Mouse (Mus musculus) small intestine, adult 2 months (tissue): Measurements from ENCODE around the gene Nfu1. TPM values are rescaled to one million over a fixed set of nuclear protein-coding genes. Genes with fewer than 3 reads are reported as not detected.

Source experiments
- H3K27ac ChIP-seq: fragments of 200-500 bp; 2 replicates; pipeline ENCODE4 v1.5.1; 2012; ENCODE audit warnings: low read depth, low read length, control low read depth, inconsistent platforms; ENCODE audit not compliant: insufficient read depth
- H3K27me3 ChIP-seq: fragments of 200-500 bp; 2 replicates; pipeline ENCODE4 v1.6.1; 2012; ENCODE audit warnings: mild to moderate bottlenecking, moderate library complexity, low read length, inconsistent platforms; ENCODE audit not compliant: control insufficient read depth, insufficient read depth
- H3K36me3 ChIP-seq: fragments of 200-500 bp; 2 replicates; pipeline ENCODE4 v1.6.1; 2012; ENCODE audit warnings: mild to moderate bottlenecking, low read length, control low read depth, inconsistent platforms; ENCODE audit not compliant: control insufficient read depth, insufficient read depth
- H3K4me1 ChIP-seq: fragments of 200-500 bp; 2 replicates; pipeline ENCODE4 v1.6.1; 2012; ENCODE audit warnings: low read length, inconsistent platforms, mixed read lengths; ENCODE audit not compliant: control insufficient read depth, insufficient read depth, insufficient read length
- H3K4me3 ChIP-seq: fragments of 200-500 bp; 2 replicates; pipeline ENCODE4 v1.5.1; 2012; ENCODE audit warnings: low read depth, mild to moderate bottlenecking, control low read depth, inconsistent platforms, low read length, moderate library complexity
- CTCF ChIP-seq: fragments of 200-500 bp; IDR thresholded peaks from 2 replicates; pipeline ENCODE4 v1.5.1; 2012; ENCODE audit warnings: low read depth, mild to moderate bottlenecking, control low read depth, inconsistent platforms, low read length, moderate library complexity, mixed read lengths; ENCODE audit not compliant: insufficient replicate concordance, insufficient read length; ENCODE audit errors: extremely low read depth
- POLR2A ChIP-seq: fragments of 200-500 bp; IDR thresholded peaks from 2 replicates; pipeline ENCODE4 v1.6.1; 2012; ENCODE audit warnings: low read depth, mild to moderate bottlenecking, control low read depth, inconsistent platforms, low read length, moderate library complexity
- WGBS: fragments of 180-500 bp; shearing (Covaris S2); methylation state at CpG from one replicate; pipeline ENCODE4 v1.1.7; 2018; 5-methylcytosine and 5-hydroxymethylcytosine counted together
- polyA plus RNA-seq: library from polyadenylated mRNA; depleted of rRNA; stranded (reverse); fragments of >200 nt; gene quantifications from 2 replicates; pipeline ENCODE4 v1.2.3, GENCODE M21; 2012

Gene Nfu1
- polyA plus RNA-seq, 1 experiment: 36.3 TPM

- Histone ChIP-seq H3K4me1 (0 out of 2 replicates have a peak, but pooled peaks cover 3% of the 10 kb centered on the region), H3K36me3 (peaks cover 7% of the 10 kb centered on the region), H3K27me3 (no peaks in the 10 kb centered on the region), H3K27ac (no peak overlapping the region; the same call in 1 of the 2 replicates), H3K4me3 (no peak overlapping the region)
- 52% methylated on average over 8 of the region's 8 CpGs for WGBS
- TF ChIP-seq POLR2A: no peak
- TF ChIP-seq CTCF: peak; percentile 79; the same call in 1 of the 2 replicates
These were observed 6.4 kb upstream of the Nfu1 start for GRCm38 (mm10) chr6:87002521-87003055.

GRCm38 (mm10) chr6:87004099-87004498 is 4.9 kb upstream of the Nfu1 start:
- Histone ChIP-seq H3K4me1 (0 out of 2 replicates have a peak, but pooled peaks cover 3% of the 10 kb centered on the region), H3K36me3 (no peaks in the 10 kb centered on the region), H3K27ac (no peak overlapping the region), H3K4me3 (no peak overlapping the region), H3K27me3 (no peaks in the 10 kb centered on the region)
- no peak for TF ChIP-seq POLR2A
- TF ChIP-seq CTCF: no peak
- 38% methylated on average over 2 of the region's 2 CpGs for WGBS

DNA sequence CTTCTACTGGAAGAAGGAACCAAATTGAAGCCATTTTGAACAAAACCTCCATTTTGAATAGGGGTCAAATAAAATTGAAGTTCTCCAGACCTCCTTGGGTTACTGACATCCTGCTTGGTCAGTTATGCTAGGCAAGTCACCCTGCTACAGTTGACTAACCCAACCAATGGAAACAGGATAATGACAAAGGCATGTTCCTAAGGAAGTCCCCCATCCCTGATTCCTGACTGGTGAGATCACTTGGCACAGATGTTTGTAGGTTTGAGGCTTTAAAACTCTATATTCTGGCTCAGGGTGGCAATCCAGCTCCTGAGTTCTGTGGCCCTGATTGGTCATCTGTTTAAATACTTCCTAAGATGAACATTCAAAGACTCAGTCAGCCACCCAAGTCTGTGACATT is 3.5 kb upstream of the Nfu1 start:
- Histone ChIP-seq H3K4me1 (0 out of 2 replicates have a peak, but pooled peaks cover 3% of the 10 kb centered on the region), H3K36me3 (no peaks in the 10 kb centered on the region), H3K27me3 (no peaks in the 10 kb centered on the region), H3K27ac (no peak overlapping the region), H3K4me3 (no peak overlapping the region)
- no peak for TF ChIP-seq POLR2A
- no peak for TF ChIP-seq CTCF

GRCm38 (mm10) chr6:87009692-87010328 is 774 bp downstream of the Nfu1 start:
- WGBS: under 1% methylated on average over 36 of the region's 36 CpGs
- H3K27me3 ChIP-seq: no peaks in the 10 kb centered on the region

DNA sequence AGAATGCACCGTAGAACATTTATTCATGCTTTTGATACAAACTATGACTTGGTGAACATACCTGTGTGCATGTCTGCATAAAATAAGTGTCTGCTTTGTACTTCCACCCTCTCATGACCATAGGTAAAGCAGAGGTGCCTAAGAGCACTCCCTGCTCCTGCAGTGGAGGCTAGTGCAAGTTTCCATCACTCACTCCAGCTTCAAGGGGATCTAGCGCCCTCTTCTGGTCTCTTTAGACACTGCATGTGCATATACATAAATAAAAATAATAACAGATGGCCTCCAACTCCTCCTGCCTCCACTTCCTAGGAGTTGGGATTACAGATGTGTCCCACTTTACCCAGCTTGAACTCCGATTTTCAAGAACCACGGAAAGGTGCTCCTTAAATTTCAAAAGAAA is 7.9 kb downstream of the Nfu1 start:
- Histone ChIP-seq H3K4me1 (no peaks in the 10 kb centered on the region), H3K27ac (no peak overlapping the region), H3K27me3 (no peaks in the 10 kb centered on the region), H3K36me3 (peaks cover 36% of the 10 kb centered on the region), H3K4me3 (no peak overlapping the region)
- TF ChIP-seq CTCF: peak; percentile 68; the same call in 1 of the 2 replicates
- TF ChIP-seq POLR2A: no peak
- WGBS: 66% methylated on average over 4 of the region's 4 CpGs

More at GRCm38 (mm10) chr6:87009692-87010328, 774 bp downstream of the Nfu1 start:
- H3K4me3 ChIP-seq: peak overlapping the region; percentile 77
- H3K36me3 ChIP-seq: 0 out of 2 replicates have a peak, but pooled peaks cover 4% of the 10 kb centered on the region
- H3K4me1 ChIP-seq: peaks cover 2% of the 10 kb centered on the region; the same call in 1 of the 2 replicates
- TF ChIP-seq CTCF (no peak), POLR2A (peak; percentile 75)
- peak overlapping the region; percentile 67 for H3K27ac ChIP-seq

GRCm38 (mm10) chr6:87018874-87019273 is 9.8 kb downstream of the Nfu1 start:
- H3K36me3 ChIP-seq: peaks cover 43% of the 10 kb centered on the region
- no peaks in the 10 kb centered on the region for H3K4me1 ChIP-seq
- H3K27ac ChIP-seq: no peak overlapping the region
- no peak overlapping the region for H3K4me3 ChIP-seq
- 95% methylated on average over 8 of the region's 8 CpGs for WGBS
- TF ChIP-seq CTCF (no peak), POLR2A (no peak)
- H3K27me3 ChIP-seq: no peaks in the 10 kb centered on the region

DNA sequence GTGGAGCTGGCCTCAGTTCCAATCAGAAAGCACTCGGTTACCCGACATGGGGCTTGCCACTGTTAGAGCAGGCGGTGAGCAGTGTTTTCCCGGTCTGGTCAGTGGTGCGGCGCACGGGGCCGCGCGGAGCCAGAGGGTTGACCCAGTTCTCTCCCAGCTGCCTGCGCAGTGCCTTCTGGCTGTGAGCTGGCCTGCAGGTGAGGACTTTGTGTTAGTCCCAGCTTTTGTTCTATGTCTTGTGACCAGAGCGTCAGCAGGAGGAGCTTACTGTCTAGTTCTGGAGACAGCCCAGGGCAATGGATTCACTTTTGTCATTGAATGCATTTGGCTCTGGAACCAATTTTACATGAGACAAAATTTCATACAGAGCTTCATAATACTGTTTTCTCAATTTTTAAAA is 12.8 kb downstream of the Nfu1 start:
- no peaks in the 10 kb centered on the region for H3K27me3 ChIP-seq
- WGBS: 98% methylated on average over 12 of the region's 12 CpGs
- peaks cover 5% of the 10 kb centered on the region; the same call in 1 of the 2 replicates for H3K4me1 ChIP-seq
- peaks cover 49% of the 10 kb centered on the region for H3K36me3 ChIP-seq
- H3K4me3 ChIP-seq: no peak overlapping the region
- TF ChIP-seq POLR2A (no peak), CTCF (no peak)
- H3K27ac ChIP-seq: no peak overlapping the region

GRCm38 (mm10) chr6:87026980-87027379 is 17.9 kb downstream of the Nfu1 start:
- H3K27me3 ChIP-seq: no peaks in the 10 kb centered on the region
- WGBS: 25% methylated on average over 7 of the region's 7 CpGs
- H3K27ac ChIP-seq: peak overlapping the region; percentile 57
- H3K36me3 ChIP-seq: peaks cover 24% of the 10 kb centered on the region
- H3K4me1 ChIP-seq: peaks cover 25% of the 10 kb centered on the region; the same call in 1 of the 2 replicates
- H3K4me3 ChIP-seq: no peak overlapping the region
- TF ChIP-seq POLR2A (no peak), CTCF (no peak)
